Mouse (Mus musculus) urinary bladder, postnatal 25 days (tissue): ENCODE results near the gene Gm4981.
"Not testable (repeated sequence)": the region's sequence is repeated elsewhere in the genome, so short reads cannot be mapped to it uniquely, and the experiment has no call there.

ENCODE experiments used
- DNase-seq: peaks from one replicate; pipeline ENCODE4 v3.0.0; 2022; ENCODE audit warnings: low spot score

Gene Gm4981

GRCm38 (mm10) chr10:58223161-58223560, 13.3 kb downstream of the Gm4981 start:
- not testable (repeated sequence) for DNase-seq

- not testable (repeated sequence) for DNase-seq
Observed at GRCm38 (mm10) chr10:58221571-58221970, 14.9 kb downstream of the Gm4981 start.

GRCm38 (mm10) chr10:58220726-58221125, 15.8 kb downstream of the Gm4981 start:
- no peak for DNase-seq

- no peak for DNase-seq
Observed at GRCm38 (mm10) chr10:58217366-58217765, 19.1 kb downstream of the Gm4981 start.

GRCm38 (mm10) chr10:58215353-58215752, 21.1 kb downstream of the Gm4981 start:
- DNase-seq, result no peak

- DNase-seq, result no peak
Observed at GRCm38 (mm10) chr10:58214934-58215333, 21.6 kb downstream of the Gm4981 start.

GRCm38 (mm10) chr10:58214497-58214896, 22.0 kb downstream of the Gm4981 start:
- no peak for DNase-seq

- no peak for DNase-seq
Observed at GRCm38 (mm10) chr10:58212230-58212629, 24.3 kb downstream of the Gm4981 start.

GRCm38 (mm10) chr10:58211213-58211612, 25.3 kb downstream of the Gm4981 start:
- no peak for DNase-seq

- no peak for DNase-seq
Observed at GRCm38 (mm10) chr10:58210514-58210913, 26.0 kb downstream of the Gm4981 start.

GRCm38 (mm10) chr10:58209710-58210467, 26.6 kb downstream of the Gm4981 start:
- DNase-seq, result no peak

- no peak for DNase-seq
Observed at GRCm38 (mm10) chr10:58206639-58207404, 29.7 kb downstream of the Gm4981 start.

GRCm38 (mm10) chr10:58205986-58206385, 30.5 kb downstream of the Gm4981 start:
- no peak for DNase-seq
